Mouse (Mus musculus) fibroblast of lung, adult 2 months (primary cell): Measurements from ENCODE around the gene Rexo4.

Experiments
- DNase-seq: peaks from one replicate; pipeline ENCODE4 v3.0.0-alpha.2; 2011; ENCODE audit warnings: low read depth

Rexo4 gene

GRCm38 (mm10) chr2:26943253-26943652 is 20.9 kb downstream of the Rexo4 start:
- no peak for DNase-seq

- DNase-seq = no peak
These were observed 22.6 kb downstream of the Rexo4 start for GRCm38 (mm10) chr2:26941539-26941938.

DNA sequence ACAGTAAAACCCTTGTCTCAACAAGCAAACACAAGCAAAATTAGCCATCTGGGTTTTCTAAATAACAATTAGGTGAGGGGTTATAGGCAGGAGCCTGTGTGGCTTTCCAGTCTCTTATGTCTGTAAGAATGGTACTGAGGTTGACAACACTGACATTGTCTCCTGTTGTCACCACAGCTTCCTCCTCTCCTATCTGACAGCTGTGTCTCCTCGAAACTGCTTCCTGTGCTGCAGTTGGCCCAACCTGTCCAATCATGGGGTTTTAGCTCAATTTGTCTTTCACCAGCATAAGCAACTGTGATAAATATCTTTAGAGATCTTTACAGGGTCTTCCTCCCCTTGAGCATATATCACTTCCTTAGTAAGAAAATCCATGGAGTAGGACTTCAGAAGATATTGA is 27.8 kb downstream of the Rexo4 start:
- DNase-seq = no peak

- no peak for DNase-seq
These were observed 28.9 kb downstream of the Rexo4 start for GRCm38 (mm10) chr2:26935286-26935685.

DNA sequence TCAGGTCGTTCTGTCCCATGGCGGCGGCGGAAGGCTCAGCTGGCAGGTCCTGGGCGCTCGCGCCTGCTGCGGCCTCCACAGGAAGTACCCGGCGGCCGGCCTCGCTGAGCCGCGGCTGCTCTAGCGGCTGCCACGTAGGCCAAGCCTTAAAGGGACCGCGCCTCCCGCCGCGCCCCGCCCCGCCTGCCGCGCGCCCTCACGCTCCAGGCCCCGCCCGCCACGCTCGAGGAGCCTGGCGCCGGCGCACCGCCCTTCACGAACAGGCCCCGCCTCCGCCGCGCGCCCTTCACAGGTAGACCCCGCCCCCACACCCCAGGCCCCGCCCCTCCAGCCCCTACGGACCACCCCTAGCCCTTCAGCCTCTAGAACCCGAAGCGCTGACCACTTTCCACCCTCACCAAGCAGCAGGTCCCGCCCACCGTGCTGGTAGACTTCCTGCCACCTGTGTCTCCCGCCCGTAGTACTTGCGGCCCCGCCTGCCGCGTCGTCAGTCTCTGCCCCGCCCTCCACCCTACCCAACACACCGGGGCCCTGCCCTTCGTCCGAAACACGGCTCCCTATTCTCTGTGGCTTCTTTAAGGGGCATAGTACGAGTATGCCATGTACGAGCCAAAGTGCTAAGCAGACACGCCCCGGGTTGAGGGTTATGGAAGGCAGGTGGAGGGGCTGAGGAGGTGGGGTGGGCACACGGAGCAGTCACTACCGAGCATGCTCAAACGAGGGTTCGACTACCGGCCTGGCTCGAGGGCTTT is 30.7 kb downstream of the Rexo4 start, which contains the start of the genes Surf4 and Stkld1:
Surf4 (minus strand) TSS at position 625 of the 752 bp plus-strand sequence.
Stkld1 (plus strand) TSS at position 744 of the 752 bp plus-strand sequence.
- DNase-seq = peak; percentile 50

- DNase-seq = no peak
These were observed 31.5 kb downstream of the Rexo4 start for GRCm38 (mm10) chr2:26932473-26933303.

DNA sequence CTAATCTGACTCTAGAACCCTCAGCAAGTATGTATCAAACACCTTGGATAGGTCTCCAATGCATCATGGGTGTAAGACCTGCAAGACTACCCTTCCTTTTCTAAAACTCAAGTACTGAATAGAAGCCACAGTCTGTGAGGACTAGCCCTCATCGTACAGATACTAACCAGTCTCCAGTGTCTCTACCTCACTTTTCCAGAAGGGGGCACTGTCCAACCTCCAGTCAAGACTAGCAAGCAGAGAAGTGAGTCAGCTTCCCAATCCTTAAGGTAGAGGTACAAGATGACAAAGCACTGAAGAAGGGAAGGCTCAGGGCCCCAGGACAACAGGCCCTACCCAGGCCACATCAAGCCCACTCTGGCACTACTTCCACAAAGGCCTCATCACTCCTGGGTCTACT is 33.8 kb downstream of the Rexo4 start:
- no peak for DNase-seq

GRCm38 (mm10) chr2:26927745-26928476 is 36.3 kb downstream of the Rexo4 start:
- no peak for DNase-seq

DNA sequence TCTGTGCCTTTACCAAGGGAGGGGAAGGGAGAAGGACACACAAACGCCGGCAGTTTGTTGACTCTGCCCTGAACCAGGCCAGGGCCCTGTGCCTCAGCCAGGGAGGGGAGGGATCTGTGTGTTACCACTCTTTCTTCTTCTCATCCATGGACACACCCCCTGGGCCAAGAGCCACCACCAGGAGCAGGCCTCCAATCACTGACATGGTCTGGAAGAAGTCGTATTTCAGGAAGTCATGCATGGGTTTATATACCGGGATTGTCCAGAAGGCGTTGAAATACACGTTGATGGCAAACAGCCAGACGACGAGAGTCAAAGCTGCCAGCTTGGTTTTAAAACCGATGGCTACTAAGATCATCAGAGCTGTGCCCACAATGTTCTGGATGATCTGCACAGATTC is 42.4 kb downstream of the Rexo4 start:
- DNase-seq = no peak

GRCm38 (mm10) chr2:26920190-26920855 is 43.9 kb downstream of the Rexo4 start:
- no peak for DNase-seq

DNA sequence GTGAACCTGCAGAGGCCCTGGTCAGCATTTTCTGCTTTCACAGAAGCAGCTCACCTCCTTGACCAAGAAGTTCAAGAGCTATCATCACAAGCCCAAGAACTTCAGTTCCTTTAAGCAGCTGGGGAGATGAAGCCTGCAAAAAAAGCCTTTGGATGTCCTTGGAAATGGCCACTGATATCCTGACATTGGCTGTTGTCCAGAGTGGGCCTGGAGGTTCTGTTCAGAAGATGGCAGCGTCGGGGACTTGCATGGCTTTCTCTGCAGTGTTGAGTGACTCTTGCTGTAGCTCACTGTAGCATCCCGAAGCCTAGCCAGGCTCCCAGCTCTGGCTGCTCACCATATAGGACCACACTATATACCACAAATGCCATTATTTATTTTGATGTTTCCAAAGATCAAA is 44.5 kb downstream of the Rexo4 start:
- DNase-seq = no peak

DNA sequence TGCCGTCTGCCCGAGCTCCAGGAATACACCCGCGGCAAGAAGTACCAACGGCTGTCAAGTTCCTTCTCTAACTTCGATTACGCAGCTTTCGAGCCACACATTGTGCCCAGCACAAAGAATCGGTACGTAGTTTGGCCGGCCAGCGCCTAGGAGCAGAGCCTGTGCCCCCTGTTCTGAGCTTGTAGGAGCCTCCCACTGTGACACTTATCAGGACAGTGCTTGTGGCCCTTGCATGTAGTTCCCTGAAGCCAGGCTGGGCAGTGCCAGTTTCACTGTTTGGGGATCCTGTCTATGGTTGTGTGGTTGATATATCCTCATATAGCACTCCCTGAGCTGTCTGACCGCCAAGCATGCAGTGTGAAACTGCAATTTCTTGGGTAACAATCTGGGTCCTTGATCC is 47.4 kb downstream of the Rexo4 start:
- DNase-seq = no peak

GRCm38 (mm10) chr2:26915927-26916728 is 48.1 kb downstream of the Rexo4 start, which contains the start of the genes Surf2 and Surf1:
Gene Surf2, plus strand, starts transcription at chr2:26916367.
Gene Surf1, minus strand, starts transcription at chr2:26916530.
- DNase-seq = peak; percentile 40

- DNase-seq = no peak
These were observed 49.8 kb downstream of the Rexo4 start for GRCm38 (mm10) chr2:26914148-26914941.

DNA sequence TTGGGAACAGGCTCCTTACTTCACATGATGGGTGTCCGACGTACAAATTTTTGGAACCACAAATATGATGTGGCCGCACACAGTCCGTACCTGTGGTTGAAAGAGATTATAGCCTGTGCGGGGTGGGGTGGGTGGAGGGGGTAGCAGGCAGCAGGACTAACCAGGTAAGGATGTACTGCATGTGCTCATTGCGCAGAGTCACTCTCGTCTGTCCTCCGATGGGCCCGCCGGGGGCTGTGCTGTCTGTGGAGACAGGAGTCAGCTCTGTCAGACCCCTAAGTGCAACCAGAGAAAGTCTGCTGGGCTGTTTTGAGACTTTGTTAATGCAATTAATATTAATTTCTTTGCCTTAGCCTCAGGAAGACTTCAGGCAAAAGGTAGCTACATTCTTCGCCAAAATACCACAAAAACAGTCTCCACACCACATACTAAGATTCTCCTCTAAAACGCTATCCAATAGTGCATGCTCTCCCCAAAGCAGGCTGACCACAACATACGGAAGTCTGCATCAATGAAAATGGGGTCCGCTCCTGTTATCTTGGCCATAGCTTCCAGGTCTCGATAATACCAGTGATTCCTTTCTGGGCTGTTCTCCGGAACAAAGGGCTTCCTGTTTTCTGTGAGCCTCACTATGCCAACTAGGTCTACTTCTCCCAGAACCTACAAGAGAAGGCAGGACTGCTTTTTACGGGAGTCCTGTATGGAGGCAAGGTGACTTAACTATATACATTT is 50.6 kb downstream of the Rexo4 start:
- no peak for DNase-seq

DNA sequence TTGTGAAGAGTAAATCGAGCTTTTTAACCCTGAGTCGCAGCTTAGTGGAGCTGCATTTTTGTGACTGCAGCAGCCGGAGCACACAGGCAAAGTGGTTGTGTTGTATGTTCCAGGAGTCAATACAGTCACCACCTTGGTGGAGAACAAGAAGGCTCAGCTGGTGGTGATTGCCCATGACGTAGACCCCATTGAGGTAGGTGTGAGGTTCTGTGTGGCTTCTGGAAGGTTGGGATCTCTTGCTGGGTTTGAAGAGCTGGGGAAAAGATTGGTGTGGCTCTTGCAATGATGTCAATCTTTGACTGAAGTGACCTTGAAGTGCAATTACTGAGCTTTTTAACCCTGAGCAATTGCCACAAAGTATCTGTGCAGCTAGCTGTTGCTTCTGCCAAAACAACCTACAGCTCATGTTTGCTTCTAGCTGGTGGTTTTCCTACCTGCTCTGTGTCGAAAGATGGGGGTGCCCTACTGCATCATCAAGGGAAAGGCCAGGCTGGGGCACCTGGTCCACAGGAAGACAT is 51.9 kb downstream of the Rexo4 start:
- DNase-seq = no peak

DNA sequence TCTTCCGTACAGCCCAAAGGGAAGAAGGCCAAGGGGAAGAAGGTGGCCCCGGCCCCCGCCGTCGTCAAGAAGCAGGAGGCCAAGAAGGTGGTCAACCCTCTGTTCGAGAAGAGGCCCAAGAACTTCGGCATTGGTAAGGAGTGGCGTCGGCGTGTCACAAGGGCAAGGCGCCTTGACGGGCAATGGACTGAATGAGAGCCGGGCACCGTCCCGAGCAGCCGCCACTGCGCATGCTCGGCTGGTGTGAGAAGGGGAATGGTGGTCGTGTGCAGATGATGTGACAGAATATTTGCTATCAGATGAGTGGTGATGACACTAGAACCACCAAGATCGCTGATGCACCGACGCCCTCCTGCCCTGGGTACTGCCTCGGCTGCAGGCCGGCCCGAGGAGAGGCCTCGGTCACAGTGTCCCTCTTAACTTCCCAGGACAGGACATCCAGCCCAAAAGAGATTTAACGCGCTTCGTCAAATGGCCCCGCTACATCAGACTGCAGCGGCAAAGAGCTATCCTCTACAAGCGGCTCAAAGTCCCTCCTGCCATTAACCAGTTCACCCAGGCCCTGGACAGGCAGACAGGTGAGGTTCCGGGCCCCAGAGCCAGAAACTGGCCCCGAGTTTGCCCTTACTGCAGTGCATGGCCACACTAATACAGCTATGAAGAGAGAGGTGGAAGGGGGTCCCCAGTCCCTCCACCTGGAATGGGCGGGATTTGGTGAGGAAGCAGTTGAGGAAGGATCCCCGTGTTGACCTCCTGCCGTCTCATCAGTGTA is 53.0 kb downstream of the Rexo4 start:
- no peak for DNase-seq
